Mouse (Mus musculus) spleen, adult 2 months (tissue): Measurements from ENCODE around the gene Cnn1.

Experiments
- CTCF ChIP-seq: fragments of 200-500 bp; IDR thresholded peaks from 2 replicates; pipeline ENCODE4 v1.5.1; 2011; ENCODE audit warnings: mild to moderate bottlenecking, inconsistent platforms; ENCODE audit not compliant: insufficient read depth, insufficient read length, insufficient replicate concordance; ENCODE audit errors: extremely low read depth
- POLR2A ChIP-seq: fragments of 200-500 bp; IDR thresholded peaks from 2 replicates; pipeline ENCODE4 v1.6.1; 2011; ENCODE audit warnings: low read depth, low read length, inconsistent platforms

DNA sequence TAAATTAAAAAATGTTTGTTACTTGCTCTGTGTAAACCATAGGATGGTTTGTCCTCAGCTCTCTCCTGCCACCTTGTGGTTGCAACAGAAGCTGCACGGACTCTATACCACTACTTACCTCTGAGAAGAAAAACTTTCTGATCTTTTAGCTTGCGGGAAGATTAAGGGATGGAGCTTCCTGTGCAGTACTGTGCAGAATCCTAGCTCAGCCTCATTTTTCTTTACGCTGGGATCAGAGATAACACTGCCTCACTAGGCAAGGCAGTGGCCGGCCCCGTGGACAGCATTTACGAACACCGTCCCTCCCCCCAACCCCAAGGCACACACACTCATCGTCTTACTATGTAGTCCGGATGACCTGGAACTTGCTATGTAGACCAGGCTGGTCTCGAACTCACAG, 56.6 kb downstream of the Cnn1 start:
- TF ChIP-seq CTCF (peak; percentile 72; the same call in 1 of the 2 replicates), POLR2A (no peak)
